Mouse (Mus musculus): Measurements from ENCODE around the gene Mvb12b.

Gene Mvb12b

DNA sequence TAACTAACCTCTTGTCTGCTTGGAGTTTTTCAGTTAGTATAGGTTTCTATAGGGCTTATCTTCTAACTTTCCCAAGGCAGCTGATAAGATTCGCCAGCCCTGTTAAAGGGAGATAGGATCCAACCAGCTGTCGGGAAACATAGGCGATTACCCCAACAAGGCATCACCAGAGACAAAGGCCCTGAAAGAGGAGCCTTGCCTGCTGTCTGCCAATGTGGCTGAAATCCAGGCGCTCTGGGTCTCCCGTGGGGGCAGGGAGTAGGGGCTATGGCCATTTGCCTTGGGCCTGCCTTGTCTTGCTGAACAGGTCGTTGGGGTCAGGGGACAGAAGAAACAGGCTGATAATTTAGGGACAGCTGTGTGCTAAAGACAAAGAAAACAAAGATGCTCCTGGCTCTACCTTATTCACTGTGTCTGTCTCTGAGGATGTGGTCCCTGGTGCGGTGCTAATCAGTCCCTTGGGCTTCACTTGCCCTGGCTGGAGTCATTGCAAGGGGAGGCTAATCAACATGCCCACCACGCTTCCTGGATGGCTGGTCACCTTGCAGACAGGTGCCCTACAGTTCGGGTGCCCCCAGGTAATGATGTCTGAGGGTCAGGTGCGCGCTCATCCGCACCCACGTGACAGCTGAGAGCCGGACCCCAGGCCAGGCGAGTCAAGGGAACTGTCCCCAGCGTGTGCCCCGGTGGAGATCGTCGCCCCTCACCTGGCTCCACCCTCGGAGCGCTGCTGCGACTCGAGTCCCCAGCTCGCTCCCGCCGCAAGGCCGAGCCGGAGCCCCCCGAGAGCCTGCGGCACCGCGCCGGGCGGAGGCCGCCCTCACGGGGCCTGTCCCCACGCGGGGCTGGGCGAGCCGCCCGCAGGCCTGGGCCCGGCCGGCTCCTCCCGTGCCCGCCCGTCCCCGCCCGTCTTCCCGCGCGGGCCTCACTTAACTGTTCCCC lies 1.1 kb downstream of the Mvb12b start:
- no peak for DNase-seq (ENCODE audit: low read depth)

DNA sequence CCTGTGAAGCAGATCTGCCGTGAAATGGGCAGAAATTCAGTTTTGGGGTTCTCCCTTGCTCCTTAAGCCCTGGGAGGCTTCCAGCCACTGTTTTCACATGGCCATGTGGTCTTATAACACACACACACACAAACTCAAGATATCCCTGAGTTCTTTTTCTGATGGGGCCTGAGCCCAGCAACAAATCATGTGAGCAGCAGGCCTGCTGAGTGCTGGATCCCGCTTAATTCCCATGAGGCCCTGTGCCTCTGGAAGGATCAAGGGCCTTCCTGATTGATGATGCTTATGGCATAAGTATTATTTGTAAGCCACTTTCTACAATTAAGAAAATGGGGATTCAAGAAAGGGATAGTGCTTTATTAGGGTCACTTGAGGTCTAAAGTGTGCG lies 2.5 kb downstream of the Mvb12b start:
- no peak for DNase-seq (ENCODE audit: low read depth)

GRCm38 (mm10) chr2:33884623-33885263 lies 3.0 kb downstream of the Mvb12b start:
- no peak for DNase-seq (ENCODE audit: low read depth)

DNA sequence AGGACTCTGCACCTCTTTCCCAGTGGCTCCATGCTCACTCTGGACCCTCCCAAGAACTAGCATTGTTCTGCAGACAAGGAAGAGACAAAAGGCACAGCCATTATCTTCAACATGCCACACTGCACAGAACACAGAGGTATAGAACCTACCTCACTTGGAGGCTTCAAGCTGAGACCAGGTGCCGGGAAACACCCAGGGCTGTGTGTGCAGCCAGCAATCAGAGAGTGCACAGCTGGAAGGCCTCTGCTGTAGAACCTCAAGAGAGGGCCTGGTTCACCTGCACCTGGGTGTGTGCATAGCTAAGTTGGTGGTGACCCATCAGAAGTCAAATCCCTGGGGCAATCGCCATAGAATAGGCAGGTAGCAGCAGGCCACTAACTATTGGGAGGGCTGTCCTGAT lies 8.5 kb downstream of the Mvb12b start:
- no peak for DNase-seq (ENCODE audit: low read depth)

- no peak for DNase-seq (ENCODE audit: low read depth)
Measured at GRCm38 (mm10) chr2:33878437-33878836, 9.3 kb downstream of the Mvb12b start.

DNA sequence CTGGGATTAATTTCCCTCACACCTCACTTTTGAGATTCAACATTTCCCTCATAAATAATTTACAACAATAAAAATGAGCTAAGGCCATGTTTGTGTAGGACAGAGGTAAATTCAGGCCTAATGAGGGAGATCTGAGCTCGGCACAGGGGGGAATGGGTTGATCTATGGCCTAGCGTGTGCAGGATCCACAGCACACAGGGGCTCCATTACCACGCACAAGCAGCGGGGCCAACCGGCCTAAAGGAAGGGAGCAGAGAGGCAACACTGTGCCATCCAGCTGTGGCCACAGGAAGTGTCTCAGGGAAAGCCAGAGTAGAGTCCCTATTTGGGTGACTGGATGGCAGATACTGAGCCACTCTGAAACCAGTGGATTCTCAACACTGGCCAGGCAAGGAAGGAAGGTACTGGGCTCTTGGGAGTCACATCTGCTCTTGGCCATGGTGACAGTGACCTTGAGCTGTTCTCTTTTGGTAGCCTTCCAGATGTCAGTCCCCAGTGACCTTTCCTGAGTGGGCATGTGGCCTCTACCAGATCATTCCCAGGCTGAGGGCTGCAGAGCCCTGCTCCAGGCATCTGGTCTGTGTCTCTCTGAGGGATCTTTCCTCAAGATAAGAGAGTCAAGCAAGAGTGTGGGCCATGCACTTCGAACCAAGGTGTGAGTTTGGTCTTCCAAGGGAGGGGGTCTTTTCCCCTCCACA lies 9.9 kb downstream of the Mvb12b start:
- DNase-seq (ENCODE audit: low read depth) = no peak

- DNase-seq (ENCODE audit: low read depth) = no peak
Measured at GRCm38 (mm10) chr2:33876529-33877290, 11.0 kb downstream of the Mvb12b start.

GRCm38 (mm10) chr2:33875594-33875993 lies 12.2 kb downstream of the Mvb12b start:
- DNase-seq (ENCODE audit: low read depth) = no peak

DNA sequence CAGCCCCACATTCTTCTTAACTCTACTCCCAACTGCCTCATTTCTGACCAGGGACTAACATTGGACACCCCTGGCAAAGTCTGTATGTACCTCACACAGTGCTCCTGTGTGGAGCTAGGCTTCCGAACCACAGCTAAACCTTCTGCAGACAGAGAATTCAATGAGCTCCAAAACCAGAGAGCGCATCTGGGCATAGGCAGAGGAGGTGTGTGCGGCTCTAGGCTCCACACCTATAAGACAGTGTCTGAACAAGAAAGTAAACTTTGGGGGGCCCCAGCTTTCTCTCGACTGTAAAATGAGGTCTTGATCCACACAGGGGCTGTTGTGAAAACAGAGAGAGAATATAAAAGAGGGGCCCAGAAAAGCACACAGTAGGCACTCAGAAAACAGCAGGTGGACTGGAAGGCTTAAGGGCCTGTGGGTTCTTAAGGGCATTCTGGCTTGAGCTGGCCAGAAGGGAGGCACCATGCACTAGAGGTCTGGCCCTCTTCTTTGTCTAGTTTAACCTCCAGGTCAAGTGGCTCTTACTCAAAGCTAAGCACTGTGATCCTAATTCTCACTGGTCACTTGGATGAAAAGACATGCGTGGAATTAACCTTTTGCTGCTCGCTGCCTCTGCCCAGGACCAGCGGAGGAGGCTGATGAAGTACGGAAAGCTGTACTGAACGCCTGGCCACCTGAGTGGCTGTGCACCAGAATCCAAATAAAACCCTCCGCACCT lies 12.7 kb downstream of the Mvb12b start:
- DNase-seq (ENCODE audit: low read depth) = no peak

DNA sequence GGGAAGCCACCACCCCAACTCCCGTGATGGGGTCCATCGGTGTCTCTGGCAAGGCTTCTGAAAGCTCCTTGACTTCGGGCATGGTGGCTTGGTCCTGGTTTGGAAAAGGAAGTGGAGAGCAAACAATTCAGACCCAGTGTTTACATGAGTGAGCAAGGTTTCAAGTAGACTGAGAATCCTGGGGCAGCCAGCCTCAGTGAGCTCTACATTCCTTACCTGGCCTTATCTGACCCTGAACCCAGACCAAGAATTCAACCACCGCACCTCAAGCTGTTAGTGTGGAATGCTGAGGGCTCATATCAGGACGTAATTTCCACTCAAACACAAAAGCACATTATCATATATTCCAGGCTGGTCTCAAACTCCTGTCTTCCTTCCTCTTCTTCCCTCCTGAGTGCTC lies 13.4 kb downstream of the Mvb12b start:
- no peak for DNase-seq (ENCODE audit: low read depth)

GRCm38 (mm10) chr2:33873501-33873900 lies 14.2 kb downstream of the Mvb12b start:
- DNase-seq (ENCODE audit: low read depth) = no peak

DNA sequence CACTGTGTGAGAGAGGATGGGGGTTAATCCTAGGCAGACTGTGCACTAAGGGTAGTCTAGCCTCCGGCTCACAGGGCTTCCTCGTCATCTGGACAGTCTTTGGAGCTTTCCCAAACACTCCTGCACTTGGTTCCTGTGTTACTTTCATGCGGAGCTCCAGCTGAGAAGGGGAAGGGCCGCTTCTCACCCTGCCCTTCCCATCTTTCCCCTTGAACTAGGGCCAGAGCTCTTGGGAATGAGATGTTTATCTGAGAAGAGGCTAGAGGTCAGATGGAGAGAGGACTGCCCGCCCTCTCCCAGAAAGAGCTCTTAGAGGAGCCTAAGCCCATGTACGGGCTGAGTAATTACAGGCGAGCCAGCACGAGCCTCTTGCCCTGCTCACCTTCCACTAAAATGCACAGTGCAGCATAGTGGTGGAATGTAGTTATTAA lies 14.9 kb downstream of the Mvb12b start:
- no peak for DNase-seq (ENCODE audit: low read depth)

DNA sequence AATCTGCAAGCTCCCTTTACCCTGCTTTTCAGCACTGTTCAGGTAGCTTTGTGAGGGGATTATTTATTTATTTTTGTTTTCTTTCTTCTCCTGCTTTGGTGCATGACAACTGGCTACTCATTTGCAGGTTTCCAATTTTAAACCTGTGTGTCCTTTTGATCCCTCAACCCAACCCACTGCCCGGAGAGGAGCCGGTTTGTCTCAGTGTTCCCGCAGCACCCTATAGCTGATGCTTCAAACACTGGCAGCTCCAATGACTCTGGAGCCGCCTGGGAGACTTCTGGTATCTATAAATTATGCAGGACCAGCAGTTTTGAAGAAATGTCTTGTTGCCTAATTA lies 16.6 kb downstream of the Mvb12b start:
- no peak for DNase-seq (ENCODE audit: low read depth)

DNA sequence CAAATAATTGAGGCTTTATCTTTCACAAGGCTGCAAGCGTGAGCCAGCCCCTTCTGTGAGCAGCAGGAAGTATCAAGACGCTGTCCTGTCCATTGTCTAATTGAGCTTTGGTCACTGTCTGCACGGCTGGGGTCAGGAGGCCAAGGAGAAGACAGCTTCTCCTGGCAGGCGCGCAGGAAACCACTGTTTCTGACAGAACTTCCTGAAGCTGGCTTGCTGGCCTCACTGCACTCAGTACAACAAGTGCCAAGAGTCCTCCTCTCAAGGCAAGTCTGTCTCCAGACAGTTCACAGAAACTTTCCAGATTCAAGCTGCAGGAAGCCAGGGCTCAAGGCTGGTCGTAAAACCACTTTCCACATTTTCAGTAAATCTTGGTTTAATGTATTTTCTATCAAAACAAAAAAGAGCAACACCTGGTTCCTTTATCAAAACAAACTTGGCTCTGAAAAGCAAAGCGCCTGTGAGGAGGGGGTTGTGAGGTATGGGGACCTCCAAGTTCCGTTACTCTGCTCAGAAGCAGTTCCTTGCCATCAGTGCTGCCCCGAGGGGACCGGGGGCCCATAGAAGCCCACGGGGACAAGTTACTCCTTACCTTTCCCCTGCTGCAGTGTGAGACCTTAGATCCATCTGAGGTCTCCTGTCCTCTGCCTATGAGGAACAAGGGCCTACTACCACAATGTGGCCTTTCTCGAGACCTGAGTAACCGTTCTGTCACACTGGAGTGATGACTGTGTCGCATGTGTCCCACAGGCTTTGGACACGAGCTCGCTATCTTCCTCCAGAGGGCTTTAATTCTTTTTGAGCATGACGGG lies 17.2 kb downstream of the Mvb12b start:
- no peak for DNase-seq (ENCODE audit: low read depth)

DNA sequence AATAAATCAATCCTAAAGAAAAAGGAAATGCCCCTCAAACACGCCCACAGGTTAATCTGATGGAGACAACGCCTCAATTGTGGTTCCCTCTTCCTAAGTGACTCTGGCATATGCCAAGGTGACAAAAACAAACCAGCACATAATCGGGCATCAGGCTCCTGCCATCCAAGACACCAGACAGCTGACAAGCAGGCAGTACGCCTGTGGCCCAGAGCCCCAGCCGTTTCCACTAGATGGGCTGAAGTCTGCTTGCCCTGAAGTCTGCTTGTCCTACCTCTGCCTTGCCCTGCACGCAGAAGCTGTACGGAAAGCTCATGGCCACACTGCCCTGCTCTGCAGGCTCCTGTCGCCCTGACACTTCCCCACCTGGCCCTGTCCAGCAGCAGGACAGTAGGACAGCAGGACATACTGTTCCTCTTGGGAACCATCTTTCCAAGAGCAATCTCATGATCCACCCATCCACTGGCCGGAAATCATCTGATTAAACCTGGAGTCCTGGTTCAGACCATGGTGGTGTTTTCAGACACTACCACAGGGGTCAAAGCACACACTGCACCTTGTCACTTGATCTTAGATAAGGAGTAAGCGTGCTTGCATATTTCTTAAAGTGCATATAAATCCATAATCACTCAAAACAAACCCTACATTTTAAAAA lies 17.9 kb downstream of the Mvb12b start:
- DNase-seq (ENCODE audit: low read depth) = no peak

GRCm38 (mm10) chr2:33868996-33869688 lies 18.6 kb downstream of the Mvb12b start:
- DNase-seq (ENCODE audit: low read depth) = no peak

- DNase-seq (ENCODE audit: low read depth) = no peak
Measured at GRCm38 (mm10) chr2:33868322-33868721, 19.4 kb downstream of the Mvb12b start.

GRCm38 (mm10) chr2:33856746-33857145 lies 31.0 kb downstream of the Mvb12b start:
- DNase-seq (ENCODE audit: low read depth) = no peak

Data from c-Kit-positive CD71-positive TER-119-negative erythroid progenitor cells, embryonic 14.5 days (primary cell).